Mouse (Mus musculus) embryonic facial prominence, embryonic 11.5 days (tissue): Measurements from ENCODE around the gene Pde2a. TPM values are rescaled to one million over a fixed set of nuclear protein-coding genes. Genes with fewer than 3 reads are reported as not detected.

Source experiments
- ATAC-seq: fragments of 200-750 bp; cut with Nextera tagmentation; replicated peaks from 2 replicates; pipeline ENCODE4 v1.8.0; 2017; ENCODE audit warnings: low read depth; ENCODE audit not compliant: insufficient number of reproducible peaks, low FRiP score, low TSS enrichment
- DNase-seq: peaks from one replicate; pipeline ENCODE4 v3.0.0-alpha.2; 2015; ENCODE audit warnings: low spot score
- H3K27ac ChIP-seq: fragments of 300-500 bp; sonication (generic); replicated peaks from 2 replicates; pipeline ENCODE4 v1.5.1; 2014; ENCODE audit warnings: mild to moderate bottlenecking, low read depth, low read length, control low read depth
- H3K27me3 ChIP-seq: fragments of 300-500 bp; sonication (generic); 2 replicates; pipeline ENCODE4 v1.6.1; 2014; ENCODE audit warnings: mild to moderate bottlenecking, low read length, moderate library complexity, mixed read lengths; ENCODE audit not compliant: control insufficient read depth, insufficient read depth
- H3K36me3 ChIP-seq: fragments of 300-500 bp; sonication (generic); replicated peaks from 2 replicates; pipeline ENCODE4 v1.6.1; 2014; ENCODE audit warnings: low read depth, mild to moderate bottlenecking, low read length, moderate library complexity, mixed read lengths; ENCODE audit not compliant: control insufficient read depth, insufficient read depth
- H3K4me1 ChIP-seq: fragments of 300-500 bp; sonication (generic); 2 replicates; pipeline ENCODE4 v1.6.1; 2014; ENCODE audit warnings: low read length, mixed read lengths; ENCODE audit not compliant: control insufficient read depth, insufficient read depth
- H3K4me2 ChIP-seq: fragments of 300-500 bp; sonication (generic); 2 replicates; pipeline ENCODE4 v1.6.1; 2014; ENCODE audit warnings: low read depth, mild to moderate bottlenecking, control low read depth, low read length, moderate library complexity
- H3K4me3 ChIP-seq: fragments of 300-500 bp; sonication (generic); 2 replicates; pipeline ENCODE4 v1.5.1; 2014; ENCODE audit warnings: low read depth, low read length, control low read depth
- H3K9ac ChIP-seq: fragments of 300-500 bp; sonication (generic); replicated peaks from 2 replicates; pipeline ENCODE4 v1.6.1; 2014; ENCODE audit warnings: mild to moderate bottlenecking, control low read depth, low read length
- H3K9me3 ChIP-seq: fragments of 300-500 bp; sonication (generic); replicated peaks from 2 replicates; pipeline ENCODE4 v1.6.1; 2016; ENCODE audit warnings: mild to moderate bottlenecking, low read length, inconsistent platforms, mixed read lengths; ENCODE audit not compliant: control insufficient read depth
- WGBS: fragments of 180-500 bp; shearing (Covaris S2); extraction: QIAGEN DNeasy Blood & Tissue Kit; methylation state at CpG from one replicate; pipeline ENCODE4 v1.1.7; 2014; 5-methylcytosine and 5-hydroxymethylcytosine counted together
- polyA plus RNA-seq: library from polyadenylated mRNA; unstranded; fragments of >200 nt; fragmentation: Nextera tagmentation; extraction: Ambion mirVana; gene quantifications from 2 replicates; pipeline ENCODE4 v1.2.1, GENCODE M21; 2014

Pde2a gene
- polyA plus RNA-seq, 1 experiment from 2014 or later, result 10.6 TPM

DNA sequence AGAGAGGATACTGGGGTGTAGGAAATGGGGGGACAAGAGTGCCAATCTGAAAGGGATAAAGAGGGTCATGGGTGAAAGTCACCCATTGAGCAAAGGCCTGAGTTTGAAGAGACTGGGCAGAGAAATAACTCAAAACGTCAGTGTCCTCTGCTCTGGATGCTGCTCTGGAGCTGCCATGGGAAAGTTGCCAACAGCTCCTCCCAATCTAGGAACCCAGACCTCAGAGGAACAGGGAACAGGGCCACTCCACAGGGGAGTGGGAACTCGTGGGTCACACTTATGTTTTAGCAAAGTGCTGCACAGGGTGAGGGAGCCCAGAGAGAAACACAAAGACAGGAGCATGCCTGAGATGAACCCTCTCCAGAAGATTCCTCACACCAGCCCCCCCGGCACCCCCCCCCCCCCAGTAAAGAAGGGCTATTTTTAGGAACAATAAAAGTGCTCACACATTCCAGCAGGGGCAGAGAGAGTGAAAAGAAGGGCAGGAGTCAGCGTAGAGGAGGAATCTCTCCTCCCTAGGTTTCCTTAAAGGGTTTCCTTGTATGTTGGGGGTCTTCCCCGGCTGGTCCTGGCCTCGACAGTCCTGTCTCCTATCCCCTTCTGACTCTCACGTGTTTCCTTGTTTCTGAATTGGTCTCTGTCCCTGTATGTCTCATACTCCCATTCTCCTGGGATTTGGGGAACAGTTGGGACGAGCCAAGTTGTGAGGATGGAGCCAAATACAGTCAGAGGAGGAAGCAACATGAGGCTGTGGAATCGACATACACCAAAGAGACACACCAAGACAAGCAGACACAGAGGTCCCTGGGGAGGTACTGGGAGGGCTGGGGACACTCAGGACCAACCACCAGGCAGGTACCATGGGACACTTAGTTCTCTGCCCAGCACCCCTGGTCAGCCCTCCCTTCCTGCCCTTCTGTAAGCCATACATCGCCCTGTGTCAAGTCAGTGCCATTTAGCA, 51.4 kb downstream of the Pde2a start:
- ATAC-seq, result no peak
- no peaks in the 10 kb centered on the region for H3K9me3 ChIP-seq
- no peak overlapping the region for H3K4me3 ChIP-seq
- no peak for DNase-seq
- 60% methylated on average over 10 of the region's 10 CpGs for WGBS
- no peaks in the 10 kb centered on the region for H3K36me3 ChIP-seq
- H3K4me2 ChIP-seq, result no peak overlapping the region
- H3K27me3 ChIP-seq, result no peaks in the 10 kb centered on the region
- H3K9ac ChIP-seq, result no peak overlapping the region
- no peak overlapping the region for H3K27ac ChIP-seq
- no peaks in the 10 kb centered on the region for H3K4me1 ChIP-seq

- DNase-seq, result no peak
- no peak overlapping the region for H3K4me2 ChIP-seq
- H3K36me3 ChIP-seq, result no peaks in the 10 kb centered on the region
- H3K9me3 ChIP-seq, result no peaks in the 10 kb centered on the region
- no peak overlapping the region for H3K9ac ChIP-seq
- H3K4me1 ChIP-seq, result no peaks in the 10 kb centered on the region
- H3K27me3 ChIP-seq, result no peaks in the 10 kb centered on the region
- no peak overlapping the region for H3K27ac ChIP-seq
- 80% methylated on average over 5 of the region's 5 CpGs for WGBS
- no peak for ATAC-seq
- no peak overlapping the region for H3K4me3 ChIP-seq
Measured at GRCm38 (mm10) chr7:101474399-101474811, 52.9 kb downstream of the Pde2a start.

DNA sequence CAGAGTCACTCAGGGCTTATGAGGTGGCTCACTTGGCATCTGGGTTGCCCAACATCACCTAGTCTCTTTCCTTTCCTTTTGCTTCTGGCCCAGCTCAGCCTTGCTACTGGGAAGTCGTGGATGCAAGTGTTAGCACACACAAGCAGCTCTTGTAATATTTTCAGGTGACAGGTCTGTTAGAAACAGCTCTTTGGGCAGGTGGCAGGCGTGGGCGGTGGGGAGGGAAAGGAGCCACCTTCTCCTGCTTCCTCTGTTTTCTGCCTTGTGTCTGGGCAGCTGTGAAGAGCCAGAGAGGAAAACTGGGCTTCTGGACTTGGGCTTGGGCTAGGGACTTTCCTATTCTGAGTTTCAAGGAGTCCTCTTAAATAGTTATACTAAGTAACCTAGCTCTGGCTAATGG, 54.5 kb downstream of the Pde2a start:
- Histone ChIP-seq H3K4me2 (no peak overlapping the region), H3K9me3 (no peaks in the 10 kb centered on the region), H3K9ac (no peak overlapping the region), H3K27ac (no peak overlapping the region), H3K4me3 (no peak overlapping the region), H3K36me3 (no peaks in the 10 kb centered on the region), H3K27me3 (no peaks in the 10 kb centered on the region), H3K4me1 (no peaks in the 10 kb centered on the region)
- DNase-seq, result no peak
- WGBS, result 65% methylated on average over 3 of the region's 3 CpGs
- no peak for ATAC-seq

GRCm38 (mm10) chr7:101476493-101476892, 55.0 kb downstream of the Pde2a start:
- Histone ChIP-seq H3K4me1 (no peaks in the 10 kb centered on the region), H3K4me2 (no peak overlapping the region), H3K27me3 (no peaks in the 10 kb centered on the region), H3K36me3 (no peaks in the 10 kb centered on the region), H3K27ac (no peak overlapping the region), H3K4me3 (no peak overlapping the region), H3K9ac (no peak overlapping the region), H3K9me3 (no peaks in the 10 kb centered on the region)
- DNase-seq (no peak), ATAC-seq (no peak)
- WGBS, result 71% methylated on average over 4 of the region's 4 CpGs

- Histone ChIP-seq H3K9ac (no peak overlapping the region), H3K27ac (no peak overlapping the region), H3K4me2 (no peak overlapping the region), H3K4me1 (no peaks in the 10 kb centered on the region), H3K9me3 (no peaks in the 10 kb centered on the region), H3K4me3 (no peak overlapping the region), H3K36me3 (no peaks in the 10 kb centered on the region), H3K27me3 (no peaks in the 10 kb centered on the region)
- peak; percentile 27 for DNase-seq
- 48% methylated on average over 5 of the region's 5 CpGs for WGBS
- no peak for ATAC-seq
Measured at GRCm38 (mm10) chr7:101477200-101477599, 55.7 kb downstream of the Pde2a start.

- no peaks in the 10 kb centered on the region for H3K36me3 ChIP-seq
- 77% methylated on average over 5 of the region's 5 CpGs for WGBS
Measured at GRCm38 (mm10) chr7:101478099-101478498, 56.6 kb downstream of the Pde2a start.

GRCm38 (mm10) chr7:101479841-101480240, 58.4 kb downstream of the Pde2a start:
- Histone ChIP-seq H3K9me3 (no peaks in the 10 kb centered on the region), H3K27ac (no peak overlapping the region), H3K4me3 (no peak overlapping the region), H3K27me3 (no peaks in the 10 kb centered on the region), H3K4me2 (no peak overlapping the region), H3K36me3 (no peaks in the 10 kb centered on the region), H3K4me1 (no peaks in the 10 kb centered on the region), H3K9ac (no peak overlapping the region)
- 79% methylated on average over 4 of the region's 4 CpGs for WGBS
- DNase-seq, result no peak
- no peak for ATAC-seq

More at GRCm38 (mm10) chr7:101478099-101478498, 56.6 kb downstream of the Pde2a start:
- Histone ChIP-seq H3K4me1 (no peaks in the 10 kb centered on the region), H3K4me2 (no peak overlapping the region), H3K4me3 (no peak overlapping the region), H3K27ac (no peak overlapping the region), H3K9ac (no peak overlapping the region), H3K9me3 (no peaks in the 10 kb centered on the region), H3K27me3 (no peaks in the 10 kb centered on the region)
- no peak for DNase-seq
- no peak for ATAC-seq

DNA sequence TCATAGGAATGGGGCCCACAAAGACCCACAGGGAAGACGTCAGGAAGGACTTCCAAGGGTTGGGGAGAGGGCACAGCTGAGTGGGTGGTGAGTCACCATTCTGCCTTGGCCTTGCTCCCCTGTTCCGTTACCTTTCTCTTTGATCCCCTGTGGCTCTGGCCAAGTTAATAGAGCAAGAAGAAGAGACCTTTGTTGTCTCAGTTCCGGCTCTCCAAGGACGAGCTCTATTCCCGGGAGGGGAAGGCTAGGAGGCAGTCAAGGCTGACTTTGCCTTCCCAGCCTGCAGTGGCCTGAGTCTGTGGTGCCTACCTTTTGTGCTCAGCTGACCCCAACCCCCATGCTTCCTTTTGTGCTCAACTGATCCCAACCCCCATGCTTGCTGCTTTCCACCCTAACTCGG, 59.2 kb downstream of the Pde2a start:
- Histone ChIP-seq H3K9me3 (no peaks in the 10 kb centered on the region), H3K4me3 (no peak overlapping the region), H3K4me2 (no peak overlapping the region), H3K9ac (no peak overlapping the region), H3K27me3 (no peaks in the 10 kb centered on the region), H3K4me1 (no peaks in the 10 kb centered on the region), H3K36me3 (no peaks in the 10 kb centered on the region), H3K27ac (no peak overlapping the region)
- DNase-seq (no peak), ATAC-seq (no peak)
- 62% methylated on average over 6 of the region's 6 CpGs for WGBS
